Mouse (Mus musculus): Measurements from ENCODE around the gene Lhx3. TPM values are rescaled to one million over a fixed set of nuclear protein-coding genes. Genes with fewer than 3 reads are reported as not detected.

The Lhx3 gene
- polyA plus RNA-seq (2014; fragmentation: Nextera tagmentation; extraction: Ambion mirVana) = 0.09 TPM in 1 of 2 replicates, not detected in the other

- Histone ChIP-seq H3K27me3 (replicated peaks; ENCODE audit: control insufficient read depth, insufficient read depth, low read length) (peaks cover 48% of the 10 kb centered on the region), H3K27ac (ENCODE audit: low read depth, low read length) (no peak within 1 kb of the TSS), H3K9me3 (ENCODE audit: control insufficient read depth, low read length) (no peaks in the 10 kb centered on the region), H3K4me2 (no peak within 1 kb of the TSS), H3K9ac (ENCODE audit: low read depth, low read length) (no peak within 1 kb of the TSS), H3K36me3 (ENCODE audit: control insufficient read depth, insufficient read depth, low read length) (peaks cover 17% of the 10 kb centered on the region), H3K4me3 (ENCODE audit: low read depth, low read length) (no peak within 1 kb of the TSS), H3K4me1 (replicated peaks; ENCODE audit: control insufficient read depth, insufficient read depth, low read length) (no peaks in the 10 kb centered on the region; the same call in 1 of the 2 replicates)
- WGBS = 6% methylated on average over 19 of the region's 19 CpGs
- ATAC-seq (replicated peaks; ENCODE audit: low FRiP score) (peak; percentile 88), DNase-seq (ENCODE audit: low spot score) (peak; percentile 94)
Measured at GRCm38 (mm10) chr2:26208126-26208789, at the start of gene Lhx3. Lhx3 (minus strand) TSS chr2:26208289.

GRCm38 (mm10) chr2:26257315-26258096, 49.4 kb upstream of the Lhx3 start:
- 76% methylated on average over 16 of the region's 16 CpGs for WGBS
- no peak for ATAC-seq (replicated peaks; ENCODE audit: low FRiP score)
- no peak overlapping the region for H3K4me2 ChIP-seq
- no peak overlapping the region for H3K4me3 ChIP-seq (ENCODE audit: low read depth, low read length)
- no peaks in the 10 kb centered on the region for H3K4me1 ChIP-seq (replicated peaks; ENCODE audit: control insufficient read depth, insufficient read depth, low read length)
- peaks cover 6% of the 10 kb centered on the region; the same call in 1 of the 2 replicates for H3K27me3 ChIP-seq (replicated peaks; ENCODE audit: control insufficient read depth, insufficient read depth, low read length)
- no peaks in the 10 kb centered on the region for H3K9me3 ChIP-seq (ENCODE audit: control insufficient read depth, low read length)
- H3K27ac ChIP-seq (ENCODE audit: low read depth, low read length) = no peak overlapping the region
- DNase-seq (ENCODE audit: low spot score) = no peak
- H3K9ac ChIP-seq (ENCODE audit: low read depth, low read length) = no peak overlapping the region
- H3K36me3 ChIP-seq (ENCODE audit: control insufficient read depth, insufficient read depth, low read length) = no peaks in the 10 kb centered on the region

- WGBS = 65% methylated on average over 4 of the region's 4 CpGs
- H3K4me3 ChIP-seq (ENCODE audit: low read depth, low read length) = no peak overlapping the region
- no peak for DNase-seq (ENCODE audit: low spot score)
- no peak overlapping the region for H3K27ac ChIP-seq (ENCODE audit: low read depth, low read length)
- H3K36me3 ChIP-seq (ENCODE audit: control insufficient read depth, insufficient read depth, low read length) = no peaks in the 10 kb centered on the region
- H3K4me2 ChIP-seq = no peak overlapping the region
- peaks cover 6% of the 10 kb centered on the region; the same call in 1 of the 2 replicates for H3K27me3 ChIP-seq (replicated peaks; ENCODE audit: control insufficient read depth, insufficient read depth, low read length)
- ATAC-seq (replicated peaks; ENCODE audit: low FRiP score) = no peak
- no peaks in the 10 kb centered on the region for H3K9me3 ChIP-seq (ENCODE audit: control insufficient read depth, low read length)
- no peaks in the 10 kb centered on the region for H3K4me1 ChIP-seq (replicated peaks; ENCODE audit: control insufficient read depth, insufficient read depth, low read length)
- no peak overlapping the region for H3K9ac ChIP-seq (ENCODE audit: low read depth, low read length)
Measured at GRCm38 (mm10) chr2:26254816-26255215, 46.7 kb upstream of the Lhx3 start.

- ATAC-seq (replicated peaks; ENCODE audit: low FRiP score) = no peak
- no peaks in the 10 kb centered on the region for H3K4me1 ChIP-seq (replicated peaks; ENCODE audit: control insufficient read depth, insufficient read depth, low read length)
- H3K9me3 ChIP-seq (ENCODE audit: control insufficient read depth, low read length) = no peaks in the 10 kb centered on the region
- no peaks in the 10 kb centered on the region for H3K36me3 ChIP-seq (ENCODE audit: control insufficient read depth, insufficient read depth, low read length)
- DNase-seq (ENCODE audit: low spot score) = no peak
- no peak overlapping the region for H3K9ac ChIP-seq (ENCODE audit: low read depth, low read length)
- no peak overlapping the region for H3K4me2 ChIP-seq
- H3K27ac ChIP-seq (ENCODE audit: low read depth, low read length) = no peak overlapping the region
- no peak overlapping the region for H3K4me3 ChIP-seq (ENCODE audit: low read depth, low read length)
- 48% methylated on average over 8 of the region's 8 CpGs for WGBS
- peaks cover 6% of the 10 kb centered on the region; the same call in 1 of the 2 replicates for H3K27me3 ChIP-seq (replicated peaks; ENCODE audit: control insufficient read depth, insufficient read depth, low read length)
Measured at GRCm38 (mm10) chr2:26252514-26253206, 44.6 kb upstream of the Lhx3 start.

GRCm38 (mm10) chr2:26247531-26247930, 39.4 kb upstream of the Lhx3 start:
- H3K4me1 ChIP-seq (replicated peaks; ENCODE audit: control insufficient read depth, insufficient read depth, low read length) = no peaks in the 10 kb centered on the region
- H3K9me3 ChIP-seq (ENCODE audit: control insufficient read depth, low read length) = no peaks in the 10 kb centered on the region
- 0 out of 2 replicates have a peak, but pooled peaks cover 2% of the 10 kb centered on the region for H3K27me3 ChIP-seq (replicated peaks; ENCODE audit: control insufficient read depth, insufficient read depth, low read length)
- no peak overlapping the region for H3K4me2 ChIP-seq
- no peak overlapping the region for H3K27ac ChIP-seq (ENCODE audit: low read depth, low read length)
- 42% methylated on average over 3 of the region's 3 CpGs for WGBS
- no peak overlapping the region for H3K9ac ChIP-seq (ENCODE audit: low read depth, low read length)
- H3K4me3 ChIP-seq (ENCODE audit: low read depth, low read length) = no peak overlapping the region
- no peak for ATAC-seq (replicated peaks; ENCODE audit: low FRiP score)
- DNase-seq (ENCODE audit: low spot score) = no peak
- H3K36me3 ChIP-seq (ENCODE audit: control insufficient read depth, insufficient read depth, low read length) = no peaks in the 10 kb centered on the region

GRCm38 (mm10) chr2:26240841-26241240, 32.8 kb upstream of the Lhx3 start:
- WGBS = 78% methylated on average over 3 of the region's 3 CpGs
- H3K9ac ChIP-seq (ENCODE audit: low read depth, low read length) = no peak overlapping the region
- no peaks in the 10 kb centered on the region; the same call in 1 of the 2 replicates for H3K27me3 ChIP-seq (replicated peaks; ENCODE audit: control insufficient read depth, insufficient read depth, low read length)
- no peak overlapping the region for H3K4me3 ChIP-seq (ENCODE audit: low read depth, low read length)
- no peak overlapping the region for H3K27ac ChIP-seq (ENCODE audit: low read depth, low read length)
- H3K36me3 ChIP-seq (ENCODE audit: control insufficient read depth, insufficient read depth, low read length) = no peaks in the 10 kb centered on the region
- DNase-seq (ENCODE audit: low spot score) (no peak), ATAC-seq (replicated peaks; ENCODE audit: low FRiP score) (no peak)
- peaks cover 7% of the 10 kb centered on the region; the same call in 1 of the 2 replicates for H3K4me1 ChIP-seq (replicated peaks; ENCODE audit: control insufficient read depth, insufficient read depth, low read length)
- no peak overlapping the region for H3K4me2 ChIP-seq
- no peaks in the 10 kb centered on the region for H3K9me3 ChIP-seq (ENCODE audit: control insufficient read depth, low read length)

GRCm38 (mm10) chr2:26240330-26240729, 32.2 kb upstream of the Lhx3 start:
- H3K9me3 ChIP-seq (ENCODE audit: control insufficient read depth, low read length) = no peaks in the 10 kb centered on the region
- ATAC-seq (replicated peaks; ENCODE audit: low FRiP score) (no peak), DNase-seq (ENCODE audit: low spot score) (no peak)
- H3K4me1 ChIP-seq (replicated peaks; ENCODE audit: control insufficient read depth, insufficient read depth, low read length) = peaks cover 12% of the 10 kb centered on the region
- H3K4me3 ChIP-seq (ENCODE audit: low read depth, low read length) = no peak overlapping the region
- no peak overlapping the region for H3K9ac ChIP-seq (ENCODE audit: low read depth, low read length)
- H3K27ac ChIP-seq (ENCODE audit: low read depth, low read length) = no peak overlapping the region
- H3K36me3 ChIP-seq (ENCODE audit: control insufficient read depth, insufficient read depth, low read length) = no peaks in the 10 kb centered on the region
- WGBS = 59% methylated on average over 9 of the region's 9 CpGs
- H3K27me3 ChIP-seq (replicated peaks; ENCODE audit: control insufficient read depth, insufficient read depth, low read length) = no peaks in the 10 kb centered on the region; the same call in 1 of the 2 replicates
- no peak overlapping the region for H3K4me2 ChIP-seq

- H3K4me1 ChIP-seq (replicated peaks; ENCODE audit: control insufficient read depth, insufficient read depth, low read length) = peaks cover 27% of the 10 kb centered on the region
- H3K36me3 ChIP-seq (ENCODE audit: control insufficient read depth, insufficient read depth, low read length) = no peaks in the 10 kb centered on the region
- peak; percentile 93 for DNase-seq (ENCODE audit: low spot score)
- H3K9ac ChIP-seq (ENCODE audit: low read depth, low read length) = peak within 1 kb of the TSS; percentile 97
- peak; percentile 93 for ATAC-seq (replicated peaks; ENCODE audit: low FRiP score)
- no peaks in the 10 kb centered on the region for H3K9me3 ChIP-seq (ENCODE audit: control insufficient read depth, low read length)
- peak within 1 kb of the TSS; percentile 75; the same call in 1 of the 2 replicates for H3K27ac ChIP-seq (ENCODE audit: low read depth, low read length)
- 1% methylated on average over 35 of the region's 36 CpGs for WGBS
- peak within 1 kb of the TSS; percentile 92 for H3K4me3 ChIP-seq (ENCODE audit: low read depth, low read length)
- peak within 1 kb of the TSS; percentile 86 for H3K4me2 ChIP-seq
- H3K27me3 ChIP-seq (replicated peaks; ENCODE audit: control insufficient read depth, insufficient read depth, low read length) = no peaks in the 10 kb centered on the region; the same call in 1 of the 2 replicates
Measured at GRCm38 (mm10) chr2:26237290-26237782, 29.2 kb upstream of the Lhx3 start, which contains the start of gene Qsox2. Qsox2 (minus strand) TSS chr2:26237525.
